14 mouse cellular contexts compared by ENCODE assay signal in the genomic region with DNA sequence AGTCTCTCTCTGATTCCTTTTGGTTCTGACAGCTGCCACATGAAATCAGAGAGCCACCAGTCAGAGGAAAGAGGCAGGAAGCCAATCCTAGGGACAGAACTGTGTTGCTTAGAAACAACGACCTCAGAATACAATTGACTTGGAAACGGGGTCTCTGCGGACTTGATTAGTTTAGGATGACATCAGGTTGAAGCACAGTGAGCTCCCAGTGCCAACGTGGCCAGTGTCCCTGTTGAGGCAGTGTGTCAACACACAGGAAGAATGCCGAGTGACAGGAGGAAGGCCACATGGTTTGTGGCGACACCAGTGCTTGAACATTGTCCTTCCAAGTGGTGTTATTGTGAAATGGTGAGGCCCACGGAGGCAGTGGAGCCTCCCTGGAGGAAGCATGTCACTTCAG. TPM values are rescaled to one million over a fixed set of nuclear protein-coding genes. Genes with fewer than 3 reads are reported as not detected.
DNase-seq lines count a peak whose midpoint lies in the region; ATAC-seq and TF ChIP-seq lines count a peak whose summit lies in the region.
"Had no signal": no experiment of that assay in that cellular context is flagged by ENCODE, and none has a peak within 500 bp of the region (broad histone marks: within the 10 kb centered on the region; RNA-seq: fewer than 3 reads in every experiment).

No protein-coding gene starts in this region.

- no peak overlapping the region for H3K4me3 ChIP-seq in intestine, postnatal 0 days (ENCODE audit: low read depth, low read length)
- H3K4me3 ChIP-seq in intestine, embryonic 15.5 days (replicated peaks) = no peak overlapping the region
- H3K4me3 ChIP-seq in liver, postnatal 0 days (ENCODE audit: low read depth, low read length) = no peak overlapping the region

- no peak overlapping the region; the same call in 1 of the 2 replicates for H3K27ac ChIP-seq in intestine, postnatal 0 days (ENCODE audit: low read depth, low read length)
- no peak overlapping the region for H3K27ac ChIP-seq in intestine, embryonic 15.5 days
- H3K27ac ChIP-seq in liver, postnatal 0 days (ENCODE audit: low read depth) = no peak overlapping the region

- H3K4me2 ChIP-seq in intestine, postnatal 0 days (replicated peaks; ENCODE audit: low read depth) = no peak overlapping the region
- no peak overlapping the region for H3K4me2 ChIP-seq in intestine, embryonic 15.5 days (replicated peaks)
- no peak overlapping the region for H3K4me2 ChIP-seq in liver, postnatal 0 days (ENCODE audit: low read depth, low read length)

- H3K4me1 ChIP-seq in intestine, postnatal 0 days (replicated peaks; ENCODE audit: control insufficient read depth, insufficient read depth, low read length) = no peaks in the 10 kb centered on the region; the same call in 1 of the 2 replicates
- H3K4me1 ChIP-seq in intestine, embryonic 15.5 days (replicated peaks) = no peaks in the 10 kb centered on the region
- no peaks in the 10 kb centered on the region for H3K4me1 ChIP-seq in liver, postnatal 0 days (ENCODE audit: insufficient read depth)

- no peaks in the 10 kb centered on the region for H3K36me3 ChIP-seq in intestine, postnatal 0 days (ENCODE audit: control insufficient read depth, insufficient read depth)
- no peaks in the 10 kb centered on the region for H3K36me3 ChIP-seq in intestine, embryonic 15.5 days
- H3K36me3 ChIP-seq in liver, postnatal 0 days (replicated peaks; ENCODE audit: insufficient read depth, low read length) = no peaks in the 10 kb centered on the region

- H3K27me3 ChIP-seq in intestine, postnatal 0 days (replicated peaks; ENCODE audit: control insufficient read depth, insufficient read depth, low read length) = no peaks in the 10 kb centered on the region
- H3K27me3 ChIP-seq in intestine, embryonic 15.5 days (replicated peaks) = no peaks in the 10 kb centered on the region
- H3K27me3 ChIP-seq in liver, postnatal 0 days (ENCODE audit: insufficient read depth, low read length) = no peaks in the 10 kb centered on the region

- no peak overlapping the region for H3K9ac ChIP-seq in intestine, postnatal 0 days (ENCODE audit: low read depth, low read length)
- H3K9ac ChIP-seq in intestine, embryonic 15.5 days = no peak overlapping the region
- H3K9ac ChIP-seq in liver, postnatal 0 days (replicated peaks) = no peak overlapping the region

- TF ChIP-seq CTCF in intestine, postnatal 0 days (IDR thresholded peaks at IDR 0.05; ENCODE audit: low read depth) = no peak
- no peak for TF ChIP-seq CTCF in liver, postnatal 0 days (IDR thresholded peaks at IDR 0.05; ENCODE audit: low read depth)

- no peaks in the 10 kb centered on the region for H3K9me3 ChIP-seq in intestine, postnatal 0 days (ENCODE audit: control insufficient read depth)
- no peaks in the 10 kb centered on the region for H3K9me3 ChIP-seq in intestine, embryonic 15.5 days
- H3K9me3 ChIP-seq in liver, postnatal 0 days (ENCODE audit: low read length) = no peaks in the 10 kb centered on the region

- 37% methylated on average over 7 of the region's 7 CpGs for WGBS in intestine, postnatal 0 days
- 49% methylated on average over 7 of the region's 7 CpGs for WGBS in intestine, embryonic 15.5 days
- WGBS in liver, postnatal 0 days (ENCODE audit: insufficient replicate concordance) = 18% methylated on average over 7 of the region's 7 CpGs

- TF ChIP-seq EP300 in liver, postnatal 0 days (IDR thresholded peaks at IDR 0.05; ENCODE audit: low read depth) = no peak

- ATAC-seq in intestine, postnatal 0 days = peak; percentile 71
- no peak for ATAC-seq in intestine, embryonic 15.5 days
- ATAC-seq in granulocyte monocyte progenitor cell, adult 5-6 weeks (replicated peaks; ENCODE audit: poor library complexity, severe bottlenecking) = peak; percentile 98
- peak; percentile 55; the same call in 1 of the 2 replicates for ATAC-seq in liver, postnatal 0 days

- peak; percentile 53 for DNase-seq in adrenal gland, postnatal 14 days
- DNase-seq in liver, postnatal 0 days = peak; percentile 30
- no peak for DNase-seq in kidney, adult 8-10 months
- no peak for DNase-seq in urinary bladder, postnatal 36 days (ENCODE audit: low spot score in 2 of 2)
- DNase-seq: cerebellum, adult 9-10 months; heart, adult 11 months; kidney, adult 18-20 months had no signal

RNA-seq across cellular contexts. Expression of a gene that starts 10.3 kb away (rescaled TPM):
- polyA plus RNA-seq in intestine, postnatal 0 days (2015; fragmentation: Nextera tagmentation; extraction: Ambion mirVana) = not detected in 2 replicates
- polyA plus RNA-seq in intestine, embryonic 15.5 days (2015; fragmentation: Nextera tagmentation; extraction: Ambion mirVana) = not detected in 2 replicates
- not detected in 2 replicates for total RNA-seq in adrenal gland, postnatal 14 days (2021)
- not detected in 2 replicates for total RNA-seq in granulocyte monocyte progenitor cell, adult 5-6 weeks (2014; fragmentation: Nextera tagmentation)
- not detected in 2 replicates for total RNA-seq in granulocyte monocyte progenitor cell, adult 5-6 weeks (2017)
- polyA plus RNA-seq in liver, postnatal 0 days (2015; fragmentation: Nextera tagmentation; extraction: Ambion mirVana) = not detected in 2 replicates
- polyA plus RNA-seq: neural tube, embryonic 14.5 days; spleen, adult 2 months; thymus, postnatal 0 days had no signal

RNA-seq across cellular contexts. Expression of a gene that starts 24.4 kb away (rescaled TPM):
- polyA plus RNA-seq in intestine, postnatal 0 days (2015; fragmentation: Nextera tagmentation; extraction: Ambion mirVana) = 5.2 and 5.3 TPM in 2 replicates
- 5.4 and 15.2 TPM in 2 replicates for polyA plus RNA-seq in intestine, embryonic 15.5 days (2015; fragmentation: Nextera tagmentation; extraction: Ambion mirVana)
- not detected in 2 replicates for total RNA-seq in adrenal gland, postnatal 14 days (2021)
- total RNA-seq in granulocyte monocyte progenitor cell, adult 5-6 weeks (2014; fragmentation: Nextera tagmentation) = not detected in 2 replicates
- not detected in 2 replicates for total RNA-seq in granulocyte monocyte progenitor cell, adult 5-6 weeks (2017)
- 0.34 TPM in 1 of 2 replicates, not detected in the other for polyA plus RNA-seq in liver, postnatal 0 days (2015; fragmentation: Nextera tagmentation; extraction: Ambion mirVana)
- total RNA-seq: left cerebral cortex, postnatal 25 days had no signal
- polyA plus RNA-seq: neural tube, embryonic 14.5 days had no signal

RNA-seq across cellular contexts. Expression of a gene that starts 55.3 kb away (rescaled TPM):
- polyA plus RNA-seq in intestine, postnatal 0 days (2015; fragmentation: Nextera tagmentation; extraction: Ambion mirVana) = 17.4 and 26.4 TPM in 2 replicates
- 1,391 and 3,102 TPM in 2 replicates for polyA plus RNA-seq in intestine, embryonic 15.5 days (2015; fragmentation: Nextera tagmentation; extraction: Ambion mirVana)
- 1.7 TPM in 1 of 2 replicates, not detected in the other for total RNA-seq in adrenal gland, postnatal 14 days (2021)
- not detected in 2 replicates for total RNA-seq in granulocyte monocyte progenitor cell, adult 5-6 weeks (2014; fragmentation: Nextera tagmentation)
- total RNA-seq in granulocyte monocyte progenitor cell, adult 5-6 weeks (2017) = not detected in 2 replicates
- 3.4 and 13.8 TPM in 2 replicates for polyA plus RNA-seq in liver, postnatal 0 days (2015; fragmentation: Nextera tagmentation; extraction: Ambion mirVana)
- total RNA-seq: left cerebral cortex, postnatal 25 days had no signal
- polyA plus RNA-seq: neural tube, embryonic 14.5 days had no signal

Comparison
In these comparisons a context has a peak if more than half of its experiments do, and no peak if none do; other contexts are left out.
1. RNA of a gene that starts 55.3 kb away (polyA plus RNA-seq): 1,391 to 3,102 TPM in intestine, embryonic 15.5 days; 17.4 to 26.4 TPM in intestine, postnatal 0 days and 3.4 to 13.8 TPM in liver, postnatal 0 days; every median in the first group is over 10 times any median in the second.
2. DNase-seq: peak in adrenal gland, postnatal 14 days (single experiment) and liver, postnatal 0 days (single experiment); none in kidney, adult 8-10 months (0 of 2) and urinary bladder, postnatal 36 days (0 of 2).